Mouse (Mus musculus): Measurements from ENCODE around the gene Ptrh2.

DNA sequence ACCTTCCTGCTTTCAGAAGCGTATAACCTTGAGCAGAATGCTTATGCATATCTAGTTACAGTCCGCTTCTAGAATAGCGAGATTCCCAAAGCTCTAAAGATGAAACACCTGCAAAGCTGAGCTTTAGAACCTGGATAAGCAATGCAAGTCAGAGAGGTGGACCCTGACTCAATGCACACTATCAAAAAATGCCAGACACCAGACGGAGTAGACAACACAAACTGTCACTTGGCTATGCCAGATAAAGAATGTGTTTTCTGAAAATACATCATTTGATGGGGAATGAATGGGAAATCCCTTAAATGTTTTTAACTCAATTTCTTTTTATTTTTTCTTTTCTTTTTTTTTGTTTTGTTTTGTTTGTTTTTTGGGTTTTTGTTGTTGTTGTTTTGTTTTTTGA lies 8.3 kb upstream of the Ptrh2 start:
- TF ChIP-seq CTCF (IDR thresholded peaks at IDR 0.05; ENCODE audit: low read depth, low read length) (no peak), EP300 (IDR thresholded peaks at IDR 0.05; ENCODE audit: insufficient read depth, low read depth, low read length) (no peak), POLR2A (IDR thresholded peaks at IDR 0.05; ENCODE audit: insufficient read depth, low read length) (no peak)
